Mouse (Mus musculus) ES-E14 (cell line): Measurements from ENCODE around the gene Scamp3.

Experiments
- CHD2 ChIP-seq: IDR thresholded peaks from 2 replicates; pipeline ENCODE4 v1.6.1; 2014; ENCODE audit warnings: mild to moderate bottlenecking, low read depth, low read length, inconsistent platforms
- HCFC1 ChIP-seq: IDR thresholded peaks from 2 replicates; pipeline ENCODE4 v1.6.1; 2012; ENCODE audit warnings: low read length, inconsistent platforms, borderline replicate concordance; ENCODE audit not compliant: insufficient read depth
- MAFK ChIP-seq: IDR thresholded peaks from 2 replicates; pipeline ENCODE4 v1.6.1; 2014; ENCODE audit warnings: mild to moderate bottlenecking, low read depth, low read length, inconsistent platforms; ENCODE audit not compliant: insufficient read depth
- ZC3H11A ChIP-seq: IDR thresholded peaks from 2 replicates; pipeline ENCODE4 v1.6.1; 2012; ENCODE audit warnings: low read depth, mild to moderate bottlenecking, inconsistent platforms, low read length, borderline replicate concordance
- ZNF384 ChIP-seq: IDR thresholded peaks from 2 replicates; pipeline ENCODE4 v1.6.1; 2012; ENCODE audit warnings: low read depth, low read length, inconsistent platforms

DNA sequence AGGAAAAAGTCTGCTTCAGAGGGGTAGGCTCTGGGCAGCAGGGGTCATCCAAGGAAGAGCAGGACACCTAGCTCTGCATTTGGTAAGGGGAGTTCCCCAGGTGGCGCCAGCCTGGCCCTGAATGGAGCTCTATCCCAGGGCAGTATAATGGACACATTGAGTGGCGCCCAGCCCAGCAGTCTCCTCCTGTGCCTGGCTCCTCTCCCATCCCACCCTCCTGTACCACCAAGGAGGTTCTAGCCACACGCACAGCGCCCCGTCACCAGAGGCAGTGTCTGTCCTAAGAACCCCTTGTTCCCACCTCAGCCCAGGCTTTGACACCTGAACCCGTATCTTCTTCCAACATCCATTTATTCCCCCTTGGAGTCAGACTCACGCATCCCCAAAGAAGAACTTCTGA, 32.5 kb downstream of the Scamp3 start:
- TF ChIP-seq ZC3H11A (no peak), CHD2 (no peak), MAFK (no peak), ZNF384 (no peak), HCFC1 (no peak)
